Mouse (Mus musculus): ENCODE results near the gene Mmadhc.

The Mmadhc gene

DNA sequence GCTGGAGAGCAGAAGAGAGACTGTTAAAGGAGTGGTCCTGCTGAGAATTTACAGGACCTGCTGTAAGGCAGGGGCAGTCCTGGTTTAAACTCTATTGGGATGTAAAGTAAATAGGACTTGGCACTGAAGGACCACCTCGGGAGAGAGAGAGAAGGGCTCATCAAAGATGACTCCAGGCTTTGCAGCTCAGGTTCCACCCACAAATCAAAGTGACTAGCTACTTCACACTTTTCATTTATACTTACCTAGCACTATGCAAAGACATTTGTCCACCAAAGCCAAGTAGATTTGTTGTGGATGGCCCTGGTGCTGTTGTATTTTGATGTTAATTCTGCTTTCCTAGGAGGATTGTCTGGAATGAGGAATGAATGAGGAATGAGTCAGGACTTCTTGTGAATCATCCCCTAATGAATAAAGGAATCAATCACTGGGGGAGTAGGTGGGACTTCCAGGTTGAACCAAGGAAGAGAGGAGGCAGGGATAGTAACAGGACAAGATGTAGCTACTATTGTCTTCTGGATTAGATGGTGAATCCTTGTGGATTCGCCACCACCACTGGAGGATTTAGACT lies 31.3 kb downstream of the Mmadhc start:
- DNase-seq (ENCODE audit: low spot score in 2 of 2), result no peak

DNA sequence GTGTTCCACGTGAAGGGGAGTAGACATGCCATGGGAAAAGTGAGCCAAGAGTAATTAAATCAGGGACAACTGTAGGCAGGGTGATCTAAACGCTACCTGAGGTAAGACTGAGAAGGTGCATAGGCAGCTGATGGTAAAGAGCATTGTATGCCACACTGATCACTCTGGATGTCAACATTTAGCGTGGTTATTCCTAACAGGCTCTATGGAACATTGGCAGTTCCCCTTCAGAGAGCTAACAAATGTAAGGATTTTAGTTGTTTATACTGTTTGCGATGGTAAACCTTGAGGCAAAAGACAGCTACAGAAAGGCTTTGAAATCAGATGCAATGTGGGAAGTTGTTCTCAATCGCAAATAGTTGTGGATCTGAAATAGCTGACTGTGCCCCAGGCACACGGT lies 32.5 kb downstream of the Mmadhc start:
- DNase-seq (ENCODE audit: low spot score in 2 of 2), result no peak

DNA sequence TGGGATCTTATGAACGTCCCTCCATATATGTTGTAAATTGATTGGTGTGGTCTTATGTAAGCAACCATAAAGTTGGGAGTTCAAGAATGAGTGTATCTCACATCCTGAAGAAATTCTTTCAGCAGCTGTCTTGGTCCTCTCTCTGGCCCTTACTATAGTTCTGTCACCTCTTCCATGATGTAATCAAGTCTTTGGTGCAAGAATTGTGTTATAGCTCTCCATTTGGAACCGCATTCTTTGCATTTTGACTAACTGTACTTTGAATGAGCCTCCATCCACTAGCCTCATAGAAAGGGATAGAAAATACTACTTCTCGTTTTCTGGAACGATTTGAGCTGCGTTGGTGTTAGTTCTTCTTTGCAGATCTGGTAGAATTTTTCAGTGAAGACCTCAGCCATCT lies 41.6 kb downstream of the Mmadhc start:
- DNase-seq (ENCODE audit: low spot score in 2 of 2), result no peak

DNA sequence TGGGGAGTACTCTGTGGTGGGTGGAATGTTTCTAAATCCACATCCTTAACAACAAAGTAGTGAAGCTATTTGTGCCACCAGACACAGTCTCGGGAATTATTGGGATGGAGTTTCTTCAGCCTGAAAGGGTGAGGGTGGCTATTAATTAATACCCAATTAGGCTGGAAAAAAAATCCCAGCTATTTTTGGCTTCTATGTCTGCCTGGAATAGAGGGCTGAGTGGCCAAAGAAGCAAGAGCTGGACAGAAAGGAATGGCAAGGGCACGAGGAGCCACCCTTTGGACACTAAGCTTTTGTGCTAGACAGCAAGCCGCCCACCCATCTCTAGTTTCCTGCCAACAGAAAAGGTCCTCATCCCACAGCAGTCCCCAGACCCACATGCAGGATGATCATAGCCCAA lies 48.0 kb downstream of the Mmadhc start:
- DNase-seq (ENCODE audit: low spot score in 2 of 2), result no peak

DNA sequence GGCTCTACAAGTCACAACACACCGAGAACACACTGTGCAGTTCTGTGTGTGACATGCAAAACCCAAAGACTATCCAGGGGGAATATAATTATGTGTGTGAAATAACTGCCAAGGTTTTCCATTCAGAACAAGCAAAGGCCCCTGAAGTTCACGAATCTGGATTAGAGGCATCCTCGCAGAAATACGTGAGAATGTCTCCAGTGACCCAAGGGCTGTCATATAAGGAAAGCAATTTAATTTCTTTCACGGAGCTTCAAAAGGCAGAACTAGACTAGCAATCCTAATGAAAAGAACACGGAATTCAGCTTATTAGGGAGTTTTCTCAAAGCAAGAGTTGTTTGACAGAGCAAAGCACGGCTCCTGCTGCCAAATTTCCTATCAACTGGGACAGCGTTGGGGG lies 63.1 kb downstream of the Mmadhc start:
- DNase-seq (ENCODE audit: low spot score in 2 of 2), result no peak
